Mouse (Mus musculus) lung, postnatal 0 days (tissue): ENCODE data around the gene Pln. TPM values are rescaled to one million over a fixed set of nuclear protein-coding genes. Genes with fewer than 3 reads are reported as not detected.

Experiments
- ATAC-seq: fragments of 200-750 bp; cut with Nextera tagmentation; 2 replicates; pipeline ENCODE4 v1.8.0; 2017; ENCODE audit warnings: moderate library complexity
- DNase-seq: peaks from one replicate; pipeline ENCODE4 v3.0.0-alpha.2; 2016; ENCODE audit warnings: low spot score
- H3K27ac ChIP-seq: fragments of 300-500 bp; sonication (generic); 2 replicates; pipeline ENCODE4 v1.5.1; 2014; ENCODE audit warnings: antibody characterized with exemption, mild to moderate bottlenecking, low read length, mixed read lengths
- H3K27me3 ChIP-seq: fragments of 300-500 bp; sonication (generic); replicated peaks from 2 replicates; pipeline ENCODE4 v1.6.1; 2014; ENCODE audit warnings: low read length, mixed read lengths; ENCODE audit not compliant: insufficient read depth
- H3K36me3 ChIP-seq: fragments of 300-500 bp; sonication (generic); 2 replicates; pipeline ENCODE4 v1.6.1; 2014; ENCODE audit warnings: low read length, mixed read lengths; ENCODE audit not compliant: insufficient read depth
- H3K4me1 ChIP-seq: fragments of 300-500 bp; sonication (generic); 2 replicates; pipeline ENCODE4 v1.6.1; 2014; ENCODE audit warnings: antibody characterized with exemption, low read depth, low read length, mixed read lengths; ENCODE audit not compliant: insufficient read depth
- H3K4me2 ChIP-seq: fragments of 300-500 bp; sonication (generic); replicated peaks from 2 replicates; pipeline ENCODE4 v1.6.1; 2014; ENCODE audit warnings: low read depth, mild to moderate bottlenecking, low read length, moderate library complexity, mixed read lengths
- H3K4me3 ChIP-seq: fragments of 300-500 bp; sonication (generic); 2 replicates; pipeline ENCODE4 v1.5.1; 2014; ENCODE audit warnings: low read depth, low read length
- H3K9ac ChIP-seq: fragments of 300-500 bp; sonication (generic); replicated peaks from 2 replicates; pipeline ENCODE4 v1.6.1; 2014; ENCODE audit warnings: low read depth, mild to moderate bottlenecking
- H3K9me3 ChIP-seq: fragments of 300-500 bp; sonication (generic); 2 replicates; pipeline ENCODE4 v1.6.1; 2016; ENCODE audit warnings: low read length, mixed read lengths
- CTCF ChIP-seq: IDR thresholded peaks from 2 replicates; pipeline ENCODE4 v1.5.1; 2016; ENCODE audit warnings: antibody characterized with exemption, mild to moderate bottlenecking
- EP300 ChIP-seq: IDR thresholded peaks from 2 replicates; pipeline ENCODE4 v1.6.1; 2016; ENCODE audit warnings: antibody characterized with exemption, mild to moderate bottlenecking, control low read depth
- WGBS: fragments of 180-500 bp; shearing (Covaris S2); extraction: QIAGEN DNeasy Blood & Tissue Kit; methylation state at CpG from one replicate; pipeline ENCODE4 v1.1.7; 2014; 5-methylcytosine and 5-hydroxymethylcytosine counted together
- polyA plus RNA-seq: library from polyadenylated mRNA; unstranded; fragments of >200 nt; fragmentation: Nextera tagmentation; extraction: Ambion mirVana; gene quantifications from 2 replicates; pipeline ENCODE4 v1.2.1, GENCODE M21; 2015

Pln gene
- polyA plus RNA-seq, 1 experiment from 2014 or later = 1.9 TPM

DNA sequence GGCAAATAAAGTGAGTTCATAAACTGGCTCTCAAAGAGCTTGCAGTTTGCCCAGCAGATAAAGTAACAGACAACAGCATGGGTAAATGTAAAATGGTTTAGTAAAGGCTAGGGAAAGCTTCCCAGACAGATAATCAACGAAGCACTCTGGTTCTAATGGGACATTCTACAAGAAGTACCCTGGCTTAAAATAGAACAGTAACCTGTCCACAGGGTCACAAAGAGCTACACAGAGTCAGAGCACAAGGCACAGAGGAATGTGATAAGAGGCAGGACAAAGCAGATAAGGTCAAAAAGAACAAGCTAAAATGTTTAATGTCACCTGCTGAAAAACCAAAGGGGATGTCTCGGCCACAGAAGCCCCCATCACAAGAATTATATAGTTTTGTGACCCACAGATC is 4.7 kb upstream of the Pln start:
- H3K27ac ChIP-seq = no peak overlapping the region
- no peak overlapping the region for H3K9ac ChIP-seq
- no peak for ATAC-seq

GRCm38 (mm10) chr10:53335266-53335665 is 2.2 kb upstream of the Pln start:
- WGBS = 76% methylated on average over 2 of the region's 2 CpGs
- Histone ChIP-seq H3K36me3 (no peaks in the 10 kb centered on the region), H3K27me3 (no peaks in the 10 kb centered on the region), H3K9me3 (no peaks in the 10 kb centered on the region), H3K9ac (no peak overlapping the region), H3K4me2 (no peak overlapping the region), H3K4me1 (peaks cover 2% of the 10 kb centered on the region; the same call in 1 of the 2 replicates), H3K27ac (no peak overlapping the region), H3K4me3 (no peak overlapping the region)
- DNase-seq = no peak
- ATAC-seq = no peak
- TF ChIP-seq EP300 (no peak), CTCF (no peak)

More for the DNA sequence above, 4.7 kb upstream of the Pln start:
- Histone ChIP-seq H3K27me3 (no peaks in the 10 kb centered on the region), H3K4me1 (peaks cover 2% of the 10 kb centered on the region; the same call in 1 of the 2 replicates), H3K4me3 (no peak overlapping the region), H3K9me3 (no peaks in the 10 kb centered on the region), H3K4me2 (no peak overlapping the region), H3K36me3 (no peaks in the 10 kb centered on the region)
- no peak for DNase-seq
- TF ChIP-seq CTCF (no peak), EP300 (no peak)
- WGBS = 54% methylated on average over 2 of the region's 2 CpGs

DNA sequence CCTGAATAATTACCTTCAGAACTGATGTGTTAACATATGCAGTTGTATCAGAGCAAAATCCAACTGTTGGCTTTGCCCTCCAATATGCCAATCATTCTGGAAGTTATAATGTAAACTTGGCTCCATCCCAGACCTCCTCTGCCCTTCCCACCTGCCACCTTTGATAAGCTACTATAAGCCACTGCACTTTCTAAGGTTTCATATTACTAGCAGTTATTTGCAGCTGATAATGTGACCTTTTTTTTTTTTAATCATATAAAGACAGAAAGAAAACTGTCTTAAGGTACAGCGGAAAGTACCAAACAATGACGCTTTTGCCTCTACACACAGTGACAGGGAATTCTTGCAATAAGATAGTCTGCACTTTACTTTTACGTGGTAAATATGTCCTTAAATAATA is 1.5 kb upstream of the Pln start:
- 70% methylated on average over 3 of the region's 3 CpGs for WGBS
- Histone ChIP-seq H3K9me3 (no peaks in the 10 kb centered on the region), H3K9ac (no peak overlapping the region), H3K36me3 (no peaks in the 10 kb centered on the region), H3K27me3 (no peaks in the 10 kb centered on the region), H3K27ac (no peak overlapping the region), H3K4me2 (no peak overlapping the region), H3K4me1 (peaks cover 2% of the 10 kb centered on the region; the same call in 1 of the 2 replicates), H3K4me3 (no peak overlapping the region)
- ATAC-seq = no peak
- TF ChIP-seq CTCF (no peak), EP300 (no peak)
- no peak for DNase-seq

DNA sequence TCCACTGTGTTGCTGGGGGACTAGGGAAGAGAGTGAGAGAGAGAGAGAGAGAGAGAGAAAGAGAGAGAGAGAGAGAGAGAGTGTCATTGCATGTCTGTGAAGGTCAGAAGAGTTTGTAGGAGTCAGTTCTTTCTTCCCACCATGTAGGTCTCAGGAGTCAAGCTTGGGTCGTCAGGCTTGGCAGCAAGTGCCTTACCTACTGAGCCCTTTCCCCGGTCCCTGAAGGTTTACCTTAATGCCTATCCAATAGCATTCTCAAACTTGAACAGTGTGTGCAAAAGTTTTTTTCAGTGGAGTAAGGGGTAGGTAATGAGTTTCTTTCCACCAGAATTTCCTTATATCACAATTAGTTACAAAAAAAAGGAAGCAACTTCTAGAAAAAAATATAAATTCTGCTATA is 1.6 kb downstream of the Pln start:
- Histone ChIP-seq H3K4me1 (peaks cover 2% of the 10 kb centered on the region; the same call in 1 of the 2 replicates), H3K4me3 (no peak overlapping the region), H3K4me2 (no peak overlapping the region), H3K27me3 (no peaks in the 10 kb centered on the region), H3K36me3 (no peaks in the 10 kb centered on the region), H3K9ac (no peak overlapping the region), H3K27ac (no peak overlapping the region), H3K9me3 (no peaks in the 10 kb centered on the region)
- DNase-seq (no peak), ATAC-seq (no peak)
- TF ChIP-seq CTCF (no peak), EP300 (no peak)
- WGBS = 68% methylated on average over 2 of the region's 2 CpGs

DNA sequence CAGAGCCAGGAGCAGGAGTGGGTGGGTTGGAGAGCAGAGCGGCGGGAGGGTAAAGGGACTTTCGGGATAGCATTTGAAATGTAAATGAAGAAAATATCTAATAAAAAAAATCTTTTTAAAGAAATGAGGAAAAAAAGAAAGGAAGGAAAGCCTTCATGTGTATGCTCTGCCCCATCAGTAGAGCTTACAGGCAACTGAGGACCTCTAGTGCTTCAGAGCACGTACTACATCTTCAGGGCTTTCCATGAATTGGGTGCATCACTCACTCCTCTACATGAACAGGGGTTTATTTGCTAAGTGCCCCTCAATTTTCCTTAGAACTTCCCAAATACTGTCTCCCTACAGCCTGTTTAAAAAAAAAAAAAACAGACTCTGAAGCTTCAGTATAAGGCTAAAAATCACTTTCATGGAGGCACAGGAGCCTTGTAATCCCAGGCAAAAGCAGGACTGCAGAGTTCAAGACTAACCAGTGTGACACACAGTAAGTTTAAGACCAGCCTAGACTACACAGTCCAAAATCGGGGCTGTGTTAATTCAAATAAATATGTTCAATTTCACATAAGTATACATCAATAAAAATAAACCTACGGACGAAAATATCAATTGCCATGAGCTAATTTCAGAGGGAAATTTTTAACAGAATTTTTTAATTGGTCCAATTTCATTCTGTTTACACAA is 4.0 kb downstream of the Pln start:
- ATAC-seq = no peak; the same call in 1 of the 2 replicates
- no peaks in the 10 kb centered on the region for H3K9me3 ChIP-seq
- H3K27ac ChIP-seq = no peak overlapping the region
- no peaks in the 10 kb centered on the region for H3K27me3 ChIP-seq
- WGBS = 82% methylated on average over 7 of the region's 7 CpGs
- no peak overlapping the region for H3K4me3 ChIP-seq
- H3K4me1 ChIP-seq = peaks cover 2% of the 10 kb centered on the region; the same call in 1 of the 2 replicates
- no peak overlapping the region for H3K9ac ChIP-seq
- peak; percentile 77 for TF ChIP-seq CTCF
- TF ChIP-seq EP300 = no peak
- DNase-seq = peak; percentile 57
- H3K36me3 ChIP-seq = no peaks in the 10 kb centered on the region
- no peak overlapping the region for H3K4me2 ChIP-seq

- 89% methylated on average over 9 of the region's 9 CpGs for WGBS
- ATAC-seq (no peak), DNase-seq (no peak)
- TF ChIP-seq CTCF (no peak), EP300 (no peak)
- no peak overlapping the region for H3K4me2 ChIP-seq
- H3K4me3 ChIP-seq = no peak overlapping the region
- H3K4me1 ChIP-seq = peaks cover under 1% of the 10 kb centered on the region; the same call in 1 of the 2 replicates
- no peaks in the 10 kb centered on the region for H3K36me3 ChIP-seq
- H3K9me3 ChIP-seq = no peaks in the 10 kb centered on the region
- H3K27ac ChIP-seq = no peak overlapping the region
- no peaks in the 10 kb centered on the region for H3K27me3 ChIP-seq
- no peak overlapping the region for H3K9ac ChIP-seq
Measured at GRCm38 (mm10) chr10:53342166-53342728, 4.8 kb downstream of the Pln start.
